Comparison of ENCODE assay signal across 8 mouse cellular contexts in the genomic region with DNA sequence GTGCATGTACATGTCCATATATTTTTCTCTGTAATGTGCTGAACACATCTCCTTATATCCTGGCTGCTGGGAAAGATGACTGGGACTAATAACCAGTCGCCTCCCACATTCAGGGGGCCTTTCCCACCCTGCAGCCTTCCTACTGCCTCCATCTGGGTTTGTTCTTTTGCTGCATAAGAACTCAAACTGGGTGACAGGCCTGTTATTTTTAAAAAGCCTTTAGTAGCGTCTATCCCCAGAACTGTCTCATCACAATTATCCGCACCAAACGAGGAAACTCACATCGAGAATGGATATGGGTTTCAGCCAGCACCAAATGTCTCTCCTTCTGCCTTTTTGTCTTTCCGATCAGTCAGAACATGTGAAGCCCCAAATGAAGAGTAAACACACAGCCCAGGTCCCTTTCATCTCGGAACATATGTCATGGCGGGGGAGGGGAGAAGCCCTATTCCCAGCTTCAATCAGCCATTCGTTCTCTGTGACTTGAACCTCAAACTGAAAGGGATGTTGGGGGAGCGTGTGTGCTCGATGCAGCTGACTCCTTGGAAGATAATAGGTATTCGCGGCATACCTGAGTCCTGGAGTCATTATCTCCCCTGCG.
A peak's percentile ranks its signal among the peaks of the same experiment; 100 is the strongest.
DNase-seq lines count a peak whose midpoint lies in the region; ATAC-seq and TF ChIP-seq lines count a peak whose summit lies in the region.

No protein-coding gene starts in this region.

- TF ChIP-seq CTCF in left cerebral cortex, adult 2 months (IDR thresholded peaks at IDR 0.05), result no peak

- no peak overlapping the region for H3K4me3 ChIP-seq in left cerebral cortex, adult 2 months

- H3K27ac ChIP-seq in left cerebral cortex, adult 2 months, result peak overlapping the region; percentile 83

- DNase-seq in cerebellum, postnatal 14 days, result peak; percentile 69 to 75
- peak; percentile 43 to 45 for DNase-seq in left cerebral cortex, adult 2 months (ENCODE audit: extremely low spot score in 1 of 2, low spot score in 2 of 2)
- peak; percentile 50 for DNase-seq in retina, embryonic 14.5 days (ENCODE audit: low spot score)
- no peak for DNase-seq in kidney, postnatal 25 days
- no peak for DNase-seq in lung, postnatal 25 days (ENCODE audit: low spot score)
- DNase-seq in heart, adult 18-20 months, result no peak

- intact Hi-C loops in left cerebral cortex, adult 2 months (cut with DNase I), result loop anchor here (1.0 to 10.0 kb wide), 5 partner anchors 112 to 821 kb away; no protein-coding TSS in a partner anchor

- ATAC-seq in frontal cortex, adult (ENCODE audit: low TSS enrichment), result peak; percentile 50
- ATAC-seq in CD4-positive, CD25-positive, alpha-beta regulatory T cell, adult 4 months, result no peak

Comparison
In these comparisons a context has a peak if more than half of its experiments do, and no peak if none do; other contexts are left out.
1. DNase-seq: peak in cerebellum, postnatal 14 days (2 of 2), left cerebral cortex, adult 2 months (2 of 2) and retina, embryonic 14.5 days (single experiment); none in kidney, postnatal 25 days (0 of 2), lung, postnatal 25 days (single experiment) and heart, adult 18-20 months (0 of 2).